Mouse (Mus musculus) granulocyte monocyte progenitor cell, adult 5-6 weeks (primary cell): Measurements from ENCODE around the gene Efna4. TPM values are rescaled to one million over a fixed set of nuclear protein-coding genes. Genes with fewer than 3 reads are reported as not detected.

Experiments
- ATAC-seq: replicated peaks from 2 replicates; pipeline ENCODE4 v1.8.0; 2016; ENCODE audit warnings: mild to moderate bottlenecking, moderate TSS enrichment, inconsistent platforms; ENCODE audit not compliant: poor library complexity, severe bottlenecking
- total RNA-seq, 2 experiments: library from RNA; stranded (forward) in 1 of 2; stranded (reverse) in 1 of 2; fragments of 200-712, 200-1000 nt in 1 of 2; fragments of >200 nt in 1 of 2; fragmentation: Nextera tagmentation in 1 of 2; gene quantifications; 2 replicates each; pipeline ENCODE4 v1.2.3; 2014 to 2017

Gene Efna4
- total RNA-seq, 2 experiments from 2014 or later, result 2.1 TPM; not detected in 1

DNA sequence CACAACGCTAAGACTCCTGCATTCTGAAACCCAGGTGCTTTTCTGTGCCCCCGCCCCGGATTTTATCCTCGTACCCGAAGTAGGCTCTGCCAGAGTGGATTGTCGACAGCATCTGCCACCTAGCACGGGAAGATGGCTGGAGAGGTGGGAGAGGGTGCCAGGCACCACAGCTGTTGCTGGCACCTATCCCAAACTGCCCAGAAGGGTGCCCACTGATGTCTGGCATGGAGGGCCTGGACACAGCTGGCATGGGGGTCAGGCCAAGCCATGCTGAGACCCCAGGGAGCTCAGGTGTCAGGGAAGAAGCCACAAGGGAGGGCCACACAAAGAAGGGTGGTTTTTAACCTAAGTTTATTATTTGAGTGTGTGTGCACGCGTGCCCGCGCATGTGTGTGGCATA, 4.8 kb downstream of the Efna4 start:
- no peak for ATAC-seq

DNA sequence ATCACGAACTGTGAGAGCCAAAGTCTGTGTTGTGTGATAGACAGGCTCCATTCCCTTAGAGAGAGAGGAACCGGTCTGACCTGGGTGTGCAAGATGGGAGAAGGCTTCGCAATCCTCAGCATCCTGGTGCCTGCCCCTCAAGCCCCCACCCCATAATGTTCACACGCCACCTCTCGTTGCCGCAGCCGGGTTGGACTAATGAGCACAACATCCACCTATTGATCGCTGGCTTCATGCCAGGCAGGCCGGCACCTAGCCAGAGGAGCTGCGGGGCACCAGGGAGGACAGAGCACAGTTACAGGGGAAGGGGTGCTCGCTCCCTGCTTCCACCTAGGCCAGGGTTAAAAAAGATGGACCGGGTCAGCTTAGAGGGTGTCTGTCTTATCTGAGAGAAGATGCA, 5.4 kb downstream of the Efna4 start:
- ATAC-seq, result no peak

DNA sequence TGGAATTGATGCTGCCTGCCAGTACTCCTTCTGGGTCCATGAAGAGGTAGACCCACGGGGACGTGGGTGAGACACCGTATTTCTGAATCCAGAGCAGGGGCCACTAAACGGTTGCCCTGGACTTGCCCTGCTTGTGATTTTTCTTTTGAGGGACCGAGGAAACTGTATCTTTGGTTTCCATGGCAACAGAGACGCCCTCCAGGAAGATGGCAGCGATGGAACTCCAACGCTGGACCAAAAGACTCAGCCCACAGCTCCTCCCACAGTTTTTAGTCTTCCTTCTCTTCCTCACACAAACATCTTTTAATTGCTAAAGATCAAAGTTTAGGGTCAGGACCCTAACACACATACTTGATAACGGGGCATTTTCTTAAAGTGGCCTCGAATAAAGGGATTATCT, 5.8 kb downstream of the Efna4 start:
- no peak for ATAC-seq

- no peak for ATAC-seq
Measured at GRCm38 (mm10) chr3:89331561-89331960, 6.3 kb downstream of the Efna4 start.

- peak; percentile 66 for ATAC-seq
Measured at GRCm38 (mm10) chr3:89330948-89331347, 6.9 kb downstream of the Efna4 start.

GRCm38 (mm10) chr3:89330346-89330745, 7.5 kb downstream of the Efna4 start:
- no peak for ATAC-seq

GRCm38 (mm10) chr3:89328623-89329022, 9.2 kb downstream of the Efna4 start:
- no peak for ATAC-seq

- no peak for ATAC-seq
Measured at GRCm38 (mm10) chr3:89327371-89327870, 10.4 kb downstream of the Efna4 start.

DNA sequence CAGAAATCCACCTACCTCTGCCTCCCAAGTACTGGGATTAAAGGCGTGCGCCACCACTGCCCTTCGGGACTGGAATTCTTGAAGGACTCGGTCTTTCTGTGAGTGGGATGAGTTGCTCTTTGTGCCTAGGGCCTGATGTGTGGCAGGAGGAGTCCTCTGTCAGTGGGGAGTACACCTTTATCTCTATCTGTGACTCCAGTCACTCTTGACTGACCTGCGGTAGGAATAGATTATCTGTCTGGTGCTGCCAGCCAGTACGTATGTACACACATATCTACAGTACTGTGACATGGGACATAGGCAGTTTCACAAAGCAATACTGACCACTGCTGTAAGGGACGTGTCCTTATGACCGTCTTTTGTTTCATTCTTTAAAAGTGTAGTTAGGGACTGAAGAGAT, 11.9 kb downstream of the Efna4 start:
- no peak for ATAC-seq

GRCm38 (mm10) chr3:89322514-89323165, 15.2 kb downstream of the Efna4 start, which contains the start of gene Efna3:
Gene Efna3 (minus strand): TSS chr3:89322965.
- peak; percentile 50 for ATAC-seq

DNA sequence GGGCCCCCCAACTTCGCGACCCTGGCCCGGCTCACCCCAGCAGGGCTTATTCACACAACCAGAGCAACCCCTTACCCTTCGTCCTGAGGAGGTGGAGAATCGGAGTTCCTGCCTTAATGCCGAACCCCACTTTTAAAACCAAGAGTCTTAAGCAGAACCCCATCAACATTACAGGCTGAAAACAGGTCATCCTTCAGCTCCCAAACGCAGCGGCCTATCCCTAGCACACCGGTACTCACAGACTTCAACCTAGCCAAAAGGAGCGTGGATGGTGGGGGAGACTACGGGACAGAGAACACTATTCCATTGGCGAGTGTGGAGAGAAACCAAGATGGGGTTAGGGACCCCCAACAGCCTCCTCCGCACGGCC, 15.7 kb downstream of the Efna4 start:
- ATAC-seq, result no peak

GRCm38 (mm10) chr3:89321183-89322130, 16.4 kb downstream of the Efna4 start:
- 0 out of 2 replicates have a peak, but pooled peaks have one; percentile 8 for ATAC-seq

DNA sequence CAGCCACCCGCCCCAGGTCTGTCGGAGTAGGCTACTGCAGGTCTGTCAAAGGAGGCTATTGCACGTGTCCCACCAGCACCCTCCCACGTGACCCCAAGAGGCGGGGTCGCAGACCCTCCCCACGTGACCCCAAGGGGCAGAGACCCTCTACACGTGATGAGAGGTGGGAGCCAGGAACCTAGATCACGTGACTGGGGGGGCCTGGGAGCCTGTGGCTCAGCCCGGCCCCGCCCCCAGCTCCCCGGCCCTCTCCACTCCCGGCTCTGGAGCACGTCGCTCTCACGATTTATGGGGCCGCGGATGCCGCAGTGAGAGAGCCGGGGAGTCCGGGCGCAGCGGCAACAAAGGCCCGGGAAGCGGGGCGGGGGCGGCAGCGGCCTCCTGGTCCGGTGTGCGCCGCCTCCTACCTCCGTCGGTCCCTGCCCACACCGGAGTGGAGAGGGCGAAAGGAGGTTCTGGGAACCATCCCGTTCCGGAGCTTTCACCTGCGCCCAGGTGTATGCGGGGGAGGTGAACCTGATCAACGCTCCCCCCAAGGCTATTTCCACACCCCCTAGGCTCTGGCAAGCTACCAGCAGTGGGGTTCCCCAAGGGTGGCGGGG, 17.1 kb downstream of the Efna4 start:
- ATAC-seq, result 0 out of 2 replicates have a peak, but pooled peaks have one; percentile 12

- ATAC-seq, result 0 out of 2 replicates have a peak, but pooled peaks have one; percentile 13
Measured at GRCm38 (mm10) chr3:89319591-89320350, 18.1 kb downstream of the Efna4 start.

DNA sequence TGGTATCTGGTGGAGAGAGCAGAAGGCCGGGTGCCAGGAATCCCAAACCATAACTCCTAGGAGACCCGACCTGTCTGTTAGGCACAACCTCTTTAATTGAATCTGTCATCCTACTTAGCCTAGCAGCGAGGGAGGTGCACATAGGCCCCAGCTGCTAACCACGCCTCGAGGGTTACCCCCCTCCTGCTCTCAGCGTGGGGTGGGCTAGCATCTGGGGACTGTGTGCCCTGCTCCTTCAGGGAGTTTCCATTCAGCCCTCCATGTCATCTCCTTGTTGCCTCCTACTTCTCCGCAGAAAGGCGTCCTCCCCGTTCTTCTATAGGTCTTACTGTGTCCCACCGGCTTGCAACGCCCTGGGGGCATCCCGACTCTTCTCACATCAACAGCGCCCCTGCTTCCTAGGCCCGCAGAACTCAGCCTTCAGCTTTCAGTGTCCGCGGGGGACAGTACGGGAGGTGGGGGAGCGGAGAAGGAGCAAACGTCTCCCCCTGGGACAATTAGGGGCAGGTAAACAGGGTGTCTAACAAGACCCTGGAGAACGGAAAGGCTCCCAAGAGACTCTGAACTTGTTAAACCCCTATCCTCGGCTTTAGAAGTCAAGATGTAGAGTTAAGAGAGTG, 18.7 kb downstream of the Efna4 start:
- no peak for ATAC-seq

- no peak for ATAC-seq
Measured at GRCm38 (mm10) chr3:89318316-89318715, 19.5 kb downstream of the Efna4 start.

- ATAC-seq, result no peak
Measured at GRCm38 (mm10) chr3:89317246-89317645, 20.6 kb downstream of the Efna4 start.

GRCm38 (mm10) chr3:89316833-89317232, 21.0 kb downstream of the Efna4 start:
- peak; percentile 71 for ATAC-seq

- ATAC-seq, result no peak
Measured at GRCm38 (mm10) chr3:89315930-89316831, 21.6 kb downstream of the Efna4 start.
